Mouse (Mus musculus) WW6 (cell line): Measurements from ENCODE around the gene 4930426L09Rik.
"Not testable (repeated sequence)": the region's sequence is repeated elsewhere in the genome, so short reads cannot be mapped to it uniquely, and the experiment has no call there.

ENCODE experiments used
- DNase-seq: peaks from one replicate; pipeline ENCODE4 v3.0.0-alpha.2; 2013; ENCODE audit warnings: low read depth, low spot score

4930426L09Rik gene

DNA sequence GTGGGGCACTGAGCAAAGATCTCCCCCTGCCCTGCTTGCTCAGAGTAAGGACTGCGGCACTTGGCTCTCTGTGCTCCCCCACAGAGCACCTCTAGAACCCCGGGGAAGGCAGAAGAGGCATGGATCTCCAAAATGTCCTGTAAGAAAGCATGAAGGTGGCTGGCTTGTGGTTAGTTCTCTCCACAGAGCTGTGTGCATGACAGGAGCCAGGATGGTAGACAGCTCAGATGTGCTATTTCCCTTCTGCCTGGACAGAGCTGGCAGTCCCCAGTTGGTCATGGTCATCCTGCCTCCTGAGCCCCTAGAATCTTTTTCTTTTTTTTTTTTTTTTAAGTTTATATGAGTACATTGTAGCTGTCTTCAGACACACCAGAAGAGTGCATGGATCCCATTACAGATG lies 27.7 kb upstream of the 4930426L09Rik start:
- DNase-seq = no peak

DNA sequence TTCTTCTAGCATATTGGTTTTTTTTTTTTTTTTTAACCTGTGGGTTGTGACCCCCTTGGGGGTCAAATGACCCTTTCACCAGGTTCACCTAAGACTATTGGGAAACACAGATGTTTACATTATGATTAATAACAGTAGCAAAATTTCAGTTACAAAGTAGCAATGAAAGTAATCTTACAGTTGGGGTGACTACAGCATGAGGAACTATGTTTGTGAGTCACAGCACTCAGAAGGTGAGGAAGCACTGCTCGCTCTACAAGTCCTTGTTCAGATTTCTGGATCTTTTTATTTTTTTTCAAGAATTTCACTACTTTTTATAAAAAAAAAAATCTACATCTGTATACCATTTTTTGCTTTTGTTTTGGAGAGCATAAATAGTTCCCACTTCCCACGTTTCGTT lies 26.6 kb upstream of the 4930426L09Rik start:
- no peak for DNase-seq

DNA sequence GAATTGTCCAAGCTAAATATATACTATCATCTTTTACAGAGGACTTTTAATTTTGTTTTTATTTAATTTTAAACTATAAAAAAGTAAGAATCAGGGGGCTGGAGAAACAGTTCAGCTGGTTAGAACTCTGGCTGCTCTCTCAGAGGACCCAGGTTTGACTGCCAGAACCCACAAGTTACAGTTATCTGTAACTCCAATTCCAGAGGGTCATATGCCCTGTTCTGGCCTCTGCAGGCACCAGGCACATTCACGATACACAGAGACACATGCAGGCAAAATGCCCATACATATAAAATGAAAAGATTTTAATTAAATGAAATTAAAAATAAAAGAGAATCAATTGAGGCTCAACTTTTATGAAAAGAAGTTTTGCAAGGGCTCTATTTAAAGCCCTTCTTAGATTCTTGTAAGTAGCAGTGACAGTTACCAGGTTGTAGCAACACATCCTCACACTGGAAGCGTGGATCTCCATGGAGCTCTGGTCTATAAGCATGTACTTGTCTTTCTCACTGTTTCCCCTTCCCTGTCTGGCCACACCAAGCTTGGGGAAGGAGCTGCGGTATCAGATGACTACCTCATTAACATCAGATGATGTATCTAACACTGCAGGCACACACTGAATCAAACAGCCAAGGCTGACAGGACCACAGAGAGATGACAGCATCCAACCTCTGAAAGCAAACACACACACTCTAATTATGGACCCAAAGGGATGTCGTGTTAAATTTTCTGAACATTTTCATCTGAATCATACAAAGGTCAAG lies 23.1 kb upstream of the 4930426L09Rik start:
- no peak for DNase-seq

DNA sequence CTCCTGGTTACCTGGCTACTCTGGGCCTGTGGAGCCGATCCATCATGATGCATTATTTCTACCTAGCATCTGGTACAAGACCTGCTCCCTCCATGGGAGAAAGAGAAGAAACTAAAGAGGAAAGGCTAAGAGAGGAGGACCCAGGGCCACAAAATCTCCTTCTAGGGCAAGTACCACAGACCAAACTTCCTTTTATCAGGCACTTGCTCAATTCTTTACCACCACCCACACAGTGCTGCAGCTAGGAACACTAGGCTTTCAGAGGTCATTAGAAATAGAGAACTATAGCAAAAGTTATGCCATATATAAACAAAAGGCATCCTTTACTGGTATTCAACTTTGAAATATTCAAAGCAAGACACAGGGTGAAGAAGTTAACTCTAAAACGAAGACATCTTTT lies 22.0 kb upstream of the 4930426L09Rik start:
- no peak for DNase-seq

DNA sequence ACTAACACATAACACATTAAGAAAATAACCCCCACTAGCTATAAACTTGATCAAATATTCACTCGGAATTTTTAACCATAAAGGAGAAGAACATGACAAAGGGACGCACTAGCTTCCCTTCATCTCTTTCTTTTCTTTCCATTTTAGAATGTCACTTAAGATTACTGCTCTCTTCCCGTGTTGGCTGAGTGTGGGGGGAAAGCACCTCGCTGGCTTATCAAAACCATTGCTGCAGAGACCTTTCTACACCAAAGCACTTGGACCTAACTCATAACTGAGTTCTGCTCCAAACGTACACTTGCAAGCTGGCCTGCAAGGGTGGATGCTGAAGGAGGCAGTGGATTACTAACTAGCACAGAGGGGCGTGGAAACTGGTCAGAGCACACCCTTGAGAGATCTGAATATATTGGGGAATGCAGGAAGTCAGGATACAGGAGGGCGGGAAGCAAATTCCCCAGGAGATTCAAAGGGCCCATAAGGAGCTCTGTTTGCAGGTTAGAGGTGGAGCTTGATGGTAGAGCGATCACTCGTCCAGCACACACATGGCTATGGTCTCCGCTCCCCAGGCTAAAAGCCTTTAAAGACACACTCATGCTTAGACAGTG lies 20.8 kb upstream of the 4930426L09Rik start:
- no peak for DNase-seq

DNA sequence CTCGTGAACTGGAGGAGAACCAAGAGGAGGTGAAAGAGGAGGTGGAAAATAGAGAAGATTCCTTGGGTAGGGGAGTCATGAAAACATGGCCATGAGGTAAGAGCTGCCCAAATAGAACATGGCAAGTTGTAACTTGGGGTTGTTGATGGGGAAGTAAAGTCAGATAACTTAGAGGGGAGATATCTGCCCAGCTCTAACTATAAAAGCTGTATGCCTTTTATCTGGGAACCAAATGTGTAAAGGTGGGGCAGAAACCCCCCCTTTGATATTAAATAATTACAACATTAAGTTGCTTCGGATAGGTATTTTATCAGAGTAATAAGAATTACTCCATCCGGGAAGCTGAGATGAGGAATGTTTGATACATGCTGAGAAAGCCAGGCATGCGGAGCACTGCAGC lies 19.1 kb upstream of the 4930426L09Rik start:
- no peak for DNase-seq

DNA sequence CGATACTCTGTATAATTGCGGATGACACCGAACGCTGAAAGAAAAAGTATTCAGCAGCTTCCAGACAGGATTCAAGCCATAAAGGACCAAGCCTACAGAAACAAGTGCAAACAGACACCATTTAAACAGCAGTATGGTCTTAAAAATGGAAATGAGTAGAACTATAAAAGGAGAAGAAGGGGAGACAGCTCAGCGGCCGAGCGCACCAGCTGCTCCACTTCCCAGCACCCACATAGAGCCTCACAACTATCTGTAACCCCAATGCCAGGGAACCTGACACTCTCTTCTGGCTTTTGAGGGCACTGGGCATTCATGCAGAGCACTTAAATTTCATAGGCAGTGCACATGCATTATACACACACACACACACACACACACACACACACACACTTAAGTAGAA lies 18.5 kb upstream of the 4930426L09Rik start:
- DNase-seq = no peak

DNA sequence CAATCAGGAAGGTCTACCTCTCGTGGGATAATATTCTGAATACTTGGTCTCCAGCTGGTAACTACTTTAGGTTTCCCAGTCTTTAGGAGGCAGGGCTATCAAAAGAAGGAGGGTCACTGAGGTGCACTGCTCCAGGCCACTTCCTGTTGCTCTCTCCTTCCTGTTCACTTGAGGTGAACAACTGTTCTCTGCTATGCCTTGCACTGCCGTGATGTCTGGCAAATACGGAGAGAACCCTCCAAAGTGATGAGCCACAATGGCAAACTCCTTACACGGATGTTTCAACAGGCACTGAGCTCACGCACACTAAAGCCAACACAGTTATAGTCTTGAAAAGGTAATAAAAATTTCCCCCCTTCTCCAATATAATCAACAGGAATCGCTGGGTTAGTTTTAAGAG lies 15.6 kb upstream of the 4930426L09Rik start:
- no peak for DNase-seq

DNA sequence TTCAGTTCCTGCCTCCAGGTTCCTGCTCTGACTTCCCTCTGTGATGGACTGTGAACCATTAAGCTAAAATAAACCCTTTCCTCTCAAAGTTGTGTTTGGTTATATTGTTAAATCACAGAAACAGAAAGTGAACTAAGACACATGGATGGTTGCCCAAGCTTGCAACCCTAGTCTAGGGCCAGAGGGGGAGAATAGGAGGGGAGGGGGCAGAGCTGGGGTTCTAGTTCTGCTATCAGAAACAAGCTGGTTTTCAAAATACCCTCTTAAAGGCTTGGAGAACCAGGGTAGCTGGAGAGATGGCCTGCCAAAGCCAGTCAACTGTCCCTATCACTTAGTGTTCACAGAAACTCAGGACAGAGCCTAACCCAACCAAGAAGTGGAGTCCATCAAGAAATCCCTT lies 14.6 kb upstream of the 4930426L09Rik start:
- DNase-seq = no peak

DNA sequence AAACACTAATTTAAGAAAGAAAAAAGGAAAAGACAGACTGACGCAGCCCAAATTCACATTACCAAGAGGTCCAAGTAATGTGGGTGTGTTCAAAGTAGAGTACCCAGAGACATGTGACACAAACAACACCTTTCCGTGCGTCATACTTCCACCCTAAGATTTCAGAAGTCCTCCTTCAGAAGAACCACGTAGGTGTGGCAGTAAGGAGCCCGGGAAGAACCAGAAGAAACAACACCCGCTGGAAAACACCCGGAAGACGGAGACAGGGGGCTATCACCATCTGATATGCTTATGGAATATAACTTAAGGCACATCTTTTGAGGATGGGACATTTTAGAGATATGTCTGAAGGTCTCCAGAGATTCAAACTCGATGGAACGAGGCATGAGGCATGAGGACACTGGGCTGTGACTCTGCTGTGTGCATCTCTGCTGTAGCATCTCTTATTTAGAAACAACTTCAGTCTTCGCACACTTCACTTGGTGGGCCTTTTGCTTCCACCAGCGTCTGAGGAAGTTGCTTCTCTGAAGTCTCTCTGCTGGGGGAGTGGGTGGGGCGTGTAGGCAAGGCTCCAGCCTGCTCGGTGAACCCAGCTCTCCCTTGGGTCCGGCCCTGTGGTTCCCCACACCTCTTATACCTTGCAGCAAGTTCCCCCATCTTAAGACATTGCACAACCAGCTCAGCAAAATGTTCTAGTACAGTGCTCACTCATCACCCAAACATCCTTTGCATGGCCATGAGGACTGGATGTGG lies 13.9 kb upstream of the 4930426L09Rik start:
- DNase-seq = no peak

DNA sequence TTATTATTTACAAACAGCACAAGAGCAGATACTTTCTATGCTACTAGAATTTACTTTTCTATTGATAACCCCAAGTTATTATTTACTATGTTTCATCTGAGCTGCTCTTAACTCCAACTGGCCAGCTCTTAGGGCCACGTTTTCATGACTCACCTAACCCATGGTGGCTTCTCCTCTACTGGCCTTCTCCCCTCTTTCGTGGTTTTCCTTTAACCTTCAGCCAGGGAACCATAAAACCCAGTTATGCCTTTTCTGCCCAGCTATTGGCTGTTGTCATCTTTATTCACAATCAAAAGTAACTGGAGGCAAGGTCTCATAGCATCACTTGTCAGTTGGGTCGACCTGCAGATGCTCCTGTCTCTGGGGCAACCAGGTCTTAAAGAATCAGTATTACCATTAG lies 12.6 kb upstream of the 4930426L09Rik start:
- DNase-seq = no peak

DNA sequence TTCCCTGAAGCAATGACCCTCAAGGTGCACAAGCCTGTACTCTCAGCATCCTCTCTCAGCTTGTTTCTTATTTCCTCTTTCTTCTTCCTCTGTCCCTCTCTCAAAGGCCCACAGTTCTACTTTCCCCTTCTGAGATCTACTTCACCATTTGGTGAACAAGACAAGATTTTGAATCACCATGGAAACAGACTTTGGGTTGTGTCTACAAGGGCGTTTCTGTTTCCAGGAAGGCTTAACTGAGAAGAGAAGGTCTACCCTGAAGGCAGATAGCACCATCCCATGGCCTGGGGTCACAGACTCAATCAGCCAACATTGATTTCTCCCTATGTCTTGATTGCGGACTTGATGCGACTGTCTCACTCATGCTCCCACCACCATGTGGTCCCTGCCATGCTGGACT lies 9.3 kb upstream of the 4930426L09Rik start:
- no peak for DNase-seq

DNA sequence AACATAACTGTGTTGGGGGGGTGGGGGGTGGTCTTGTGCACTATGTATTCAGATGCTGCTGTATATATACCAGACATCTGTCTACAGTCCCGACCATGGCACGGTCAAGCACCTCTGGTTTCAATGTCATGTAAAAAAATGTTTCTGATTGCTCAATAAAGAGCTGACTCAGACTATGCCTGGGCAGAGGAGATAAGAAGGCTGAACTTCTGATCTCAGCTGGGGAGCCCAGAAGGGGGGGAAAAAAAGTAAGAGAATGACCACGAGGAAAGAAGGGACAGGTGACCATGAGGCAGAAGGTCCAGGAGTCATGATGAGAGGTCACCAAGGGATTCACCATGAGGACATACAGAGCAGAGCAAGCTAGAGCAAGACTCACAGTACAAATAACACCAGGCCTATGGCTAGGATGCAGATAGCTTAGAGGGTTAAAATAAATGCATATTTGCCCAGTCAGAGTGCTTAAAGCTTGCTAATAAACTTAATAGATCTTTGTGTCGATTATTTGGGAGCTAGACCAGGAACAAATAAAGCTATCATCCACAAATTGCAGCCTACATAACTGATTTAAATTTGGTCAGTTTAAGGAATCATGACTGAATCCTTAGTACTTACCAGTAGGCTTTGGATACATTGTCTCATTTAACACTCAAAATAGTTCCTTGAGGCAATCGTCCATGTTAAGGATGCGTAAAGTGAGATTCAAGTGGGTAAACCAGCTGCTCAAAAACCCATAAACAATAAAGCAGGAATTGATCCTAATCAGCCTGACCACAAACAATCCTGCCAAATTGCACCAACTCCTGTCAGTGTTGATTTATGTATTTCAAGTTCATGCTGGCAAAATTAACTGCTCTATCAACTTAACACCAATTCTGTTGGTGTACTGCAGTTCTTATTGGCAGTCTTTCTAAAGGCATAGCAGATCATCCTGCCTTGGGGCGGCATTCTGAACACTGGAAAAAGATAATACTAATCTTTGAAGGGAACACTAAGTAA lies 5.3 kb upstream of the 4930426L09Rik start:
- DNase-seq = no peak

DNA sequence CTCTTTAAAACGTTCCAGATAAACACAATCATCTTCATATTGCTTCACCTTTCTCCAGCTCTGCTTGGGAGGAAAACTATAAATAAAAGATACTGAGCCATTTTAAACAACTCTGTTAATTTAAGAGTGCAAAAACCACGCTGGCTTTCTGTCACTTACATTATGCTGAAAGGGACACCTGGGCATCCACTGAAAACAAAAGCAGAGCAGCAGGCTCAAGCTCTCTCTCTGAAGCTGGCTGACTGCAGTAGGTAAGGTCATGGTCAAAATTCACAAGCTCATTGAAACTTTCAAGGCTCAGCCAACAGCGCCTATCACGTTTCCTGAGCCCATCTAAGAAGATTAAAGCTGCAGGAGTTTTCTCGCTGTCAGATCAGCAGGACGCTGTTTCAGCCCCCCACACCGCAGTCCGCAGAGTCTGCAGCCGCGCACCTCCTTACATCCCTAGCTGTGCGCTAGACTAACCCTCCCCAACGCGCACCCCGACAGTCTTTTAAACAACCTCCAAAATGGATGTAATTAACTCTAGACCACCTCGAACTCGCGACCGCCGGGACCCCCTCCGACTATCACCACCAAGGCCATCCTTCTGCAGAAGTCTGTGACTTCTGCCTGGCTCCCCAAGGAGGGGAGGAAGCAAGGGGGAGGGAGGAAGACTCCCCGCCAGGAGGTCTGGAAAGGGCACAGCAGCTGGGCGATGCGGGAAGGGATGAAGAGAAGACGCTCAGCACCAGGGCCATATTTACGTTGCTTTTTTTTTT lies 1.5 kb upstream of the 4930426L09Rik start:
- DNase-seq = no peak

DNA sequence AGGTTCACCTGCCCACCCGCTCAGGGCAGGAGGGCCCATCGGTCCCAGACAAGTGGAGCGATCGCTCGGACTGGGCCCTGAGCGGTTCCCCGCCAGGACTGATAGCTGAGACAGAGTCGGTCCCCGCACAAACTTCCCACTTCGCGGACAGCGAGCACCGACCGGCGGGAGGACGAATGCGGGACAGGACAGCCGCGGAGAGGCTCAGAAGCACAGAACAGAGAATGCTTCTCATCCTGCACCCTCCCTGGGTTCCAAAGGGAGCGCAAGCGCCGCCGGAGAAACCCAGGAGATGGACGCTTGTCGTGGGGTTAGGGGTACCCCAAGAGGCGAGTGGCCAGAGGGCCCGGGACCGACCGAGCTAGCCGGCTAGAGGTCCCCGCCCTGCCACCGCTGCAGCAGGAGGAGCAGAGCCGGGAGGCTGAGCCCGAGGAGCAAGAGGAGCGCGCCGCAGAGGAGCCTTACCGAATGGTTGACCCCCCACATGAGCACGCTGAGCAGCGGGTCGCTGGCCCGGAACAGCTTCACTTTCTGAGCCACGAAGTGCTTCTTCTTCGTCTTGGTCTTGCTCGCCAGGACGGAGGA lies 664 bp upstream of the 4930426L09Rik start:
- DNase-seq = no peak

DNA sequence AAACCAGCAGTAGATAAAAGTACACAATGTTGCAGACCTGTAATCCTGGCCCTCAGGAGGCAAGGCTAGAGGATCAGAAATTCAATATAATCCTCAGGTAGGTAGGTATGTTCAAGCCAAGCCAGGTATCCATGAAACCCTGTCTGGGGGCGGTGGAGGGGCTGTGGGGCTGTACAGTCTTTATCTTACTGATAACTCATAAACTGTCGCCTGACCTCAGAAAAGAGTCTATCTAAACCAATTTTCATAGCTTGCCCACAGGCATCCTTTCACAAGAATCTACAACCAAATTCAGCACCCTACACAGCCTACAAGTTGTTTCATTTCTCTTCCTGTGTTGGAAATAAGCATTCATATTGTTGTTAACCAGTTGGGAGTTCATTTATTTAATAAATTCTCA lies 1.3 kb downstream of the 4930426L09Rik start:
- DNase-seq = no peak

DNA sequence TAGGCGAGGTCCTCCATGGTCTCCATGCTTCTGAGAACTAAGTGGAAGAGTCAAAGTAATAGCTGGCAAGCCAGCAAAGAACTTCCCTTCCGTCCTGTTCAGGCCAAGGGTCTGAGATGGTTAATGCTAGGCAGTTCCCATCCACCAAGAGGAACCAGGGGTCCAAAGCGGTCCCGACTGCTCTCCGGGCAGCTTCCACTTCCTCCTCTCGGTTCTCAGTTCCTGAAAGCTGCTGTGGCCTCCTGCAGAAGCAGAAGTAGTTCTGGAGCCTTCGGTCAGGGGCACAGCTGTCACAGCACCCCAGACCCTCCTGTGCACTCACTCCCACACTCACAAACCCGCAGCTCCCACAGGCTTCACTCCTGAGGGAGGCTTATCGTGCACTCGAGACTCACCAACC lies 6.7 kb downstream of the 4930426L09Rik start:
- DNase-seq = no peak

DNA sequence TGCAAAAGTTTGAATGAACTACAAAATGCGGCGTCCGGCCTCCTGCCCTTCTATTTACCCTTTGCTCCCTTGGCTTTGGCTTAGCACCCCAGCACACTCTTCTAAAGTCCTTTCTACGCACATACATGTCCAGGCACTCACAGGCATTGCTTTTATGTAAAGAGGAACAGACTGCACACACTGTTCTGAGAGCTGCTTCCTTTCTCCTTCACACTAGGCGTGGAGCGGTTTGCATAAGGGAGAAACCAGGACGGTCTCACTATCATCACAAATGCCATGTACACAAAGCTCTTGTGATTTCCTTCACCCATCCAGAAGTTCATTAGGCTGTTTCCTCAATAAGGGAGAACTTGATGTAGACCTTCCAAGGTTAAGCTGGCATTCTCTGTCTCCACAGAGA lies 8.0 kb downstream of the 4930426L09Rik start:
- no peak for DNase-seq

DNA sequence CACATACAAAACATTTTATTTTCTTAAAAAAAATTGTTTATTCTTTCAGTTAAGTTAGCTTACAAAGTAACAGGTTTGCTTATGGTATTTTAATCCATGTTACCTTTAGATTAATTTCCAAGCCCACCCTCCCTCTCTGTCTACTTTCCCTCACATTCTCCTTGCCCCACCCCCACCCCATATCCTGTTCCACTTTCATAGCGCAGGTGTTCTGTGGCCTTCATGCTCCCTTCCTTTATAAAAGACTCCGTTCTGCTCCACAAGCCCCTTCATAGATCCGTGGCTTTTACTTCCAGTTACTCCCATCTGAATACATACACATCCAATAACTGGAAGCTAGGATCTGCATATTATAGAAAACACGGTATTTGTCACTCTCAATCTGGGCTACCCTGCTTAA lies 9.4 kb downstream of the 4930426L09Rik start:
- no peak for DNase-seq

DNA sequence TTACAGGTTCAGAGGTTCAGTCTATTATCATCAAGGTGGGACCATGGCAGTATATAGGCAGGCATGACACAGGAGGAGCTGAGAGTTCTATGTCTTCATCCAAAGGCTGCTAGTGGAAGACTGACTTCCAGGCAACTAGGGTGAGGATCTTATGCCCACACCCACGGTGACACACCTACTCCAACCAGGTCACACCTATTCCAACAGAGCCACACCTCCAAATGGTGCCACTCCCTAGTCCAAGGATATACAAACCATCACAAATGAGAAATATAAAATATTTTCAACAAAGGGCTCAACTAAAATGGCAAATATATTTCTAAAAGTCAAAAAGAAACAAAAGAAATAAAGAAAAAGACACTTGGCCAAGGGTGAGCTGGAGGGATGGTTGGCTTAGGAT lies 12.4 kb downstream of the 4930426L09Rik start:
- not testable (repeated sequence) for DNase-seq
